Mouse (Mus musculus) heart, embryonic 12.5 days (tissue): ENCODE results near the gene Rbm12. TPM values are rescaled to one million over a fixed set of nuclear protein-coding genes. Genes with fewer than 3 reads are reported as not detected.
A peak's percentile ranks its signal among the peaks of the same experiment; 100 is the strongest.

ENCODE experiments used
- ATAC-seq: fragments of 200-750 bp; cut with Nextera tagmentation; 2 replicates; pipeline ENCODE4 v1.8.0; 2017; ENCODE audit warnings: moderate TSS enrichment, moderate library complexity; ENCODE audit not compliant: insufficient number of reproducible peaks, low FRiP score
- H3K27ac ChIP-seq: fragments of 300-500 bp; sonication (generic); 2 replicates; pipeline ENCODE4 v1.5.1; 2016; ENCODE audit warnings: mild to moderate bottlenecking, moderate library complexity; ENCODE audit not compliant: poor library complexity, severe bottlenecking
- H3K27me3 ChIP-seq: fragments of 300-500 bp; sonication (generic); replicated peaks from 2 replicates; pipeline ENCODE4 v1.6.1; 2016; ENCODE audit warnings: mild to moderate bottlenecking, moderate library complexity
- H3K36me3 ChIP-seq: fragments of 300-500 bp; sonication (generic); 2 replicates; pipeline ENCODE4 v1.6.1; 2016; ENCODE audit warnings: mild to moderate bottlenecking, moderate library complexity
- H3K4me1 ChIP-seq: fragments of 300-500 bp; sonication (generic); replicated peaks from 2 replicates; pipeline ENCODE4 v1.6.1; 2016; ENCODE audit warnings: mild to moderate bottlenecking
- H3K4me2 ChIP-seq: fragments of 300-500 bp; sonication (generic); 2 replicates; pipeline ENCODE4 v1.6.1; 2016; ENCODE audit warnings: mild to moderate bottlenecking, moderate library complexity
- H3K4me3 ChIP-seq: fragments of 300-500 bp; sonication (generic); 2 replicates; pipeline ENCODE4 v1.5.1; 2016; ENCODE audit warnings: mild to moderate bottlenecking
- H3K9ac ChIP-seq: fragments of 300-500 bp; sonication (generic); 2 replicates; pipeline ENCODE4 v1.6.1; 2016; ENCODE audit warnings: mild to moderate bottlenecking, moderate library complexity
- H3K9me3 ChIP-seq: fragments of 300-500 bp; sonication (generic); replicated peaks from 2 replicates; pipeline ENCODE4 v1.6.1; 2016; ENCODE audit warnings: mild to moderate bottlenecking, moderate library complexity
- WGBS: fragments of 180-500 bp; shearing (Covaris S2); methylation state at CpG from one replicate; pipeline ENCODE4 v1.1.7; 2016; 5-methylcytosine and 5-hydroxymethylcytosine counted together
- polyA plus RNA-seq: library from polyadenylated mRNA; unstranded; fragments of >200 nt; fragmentation: Nextera tagmentation; extraction: Ambion mirVana; gene quantifications from 2 replicates; pipeline ENCODE4 v1.2.1, GENCODE M21; 2016

Rbm12 gene
- polyA plus RNA-seq = 26.2 and 26.9 TPM in 2 replicates

DNA sequence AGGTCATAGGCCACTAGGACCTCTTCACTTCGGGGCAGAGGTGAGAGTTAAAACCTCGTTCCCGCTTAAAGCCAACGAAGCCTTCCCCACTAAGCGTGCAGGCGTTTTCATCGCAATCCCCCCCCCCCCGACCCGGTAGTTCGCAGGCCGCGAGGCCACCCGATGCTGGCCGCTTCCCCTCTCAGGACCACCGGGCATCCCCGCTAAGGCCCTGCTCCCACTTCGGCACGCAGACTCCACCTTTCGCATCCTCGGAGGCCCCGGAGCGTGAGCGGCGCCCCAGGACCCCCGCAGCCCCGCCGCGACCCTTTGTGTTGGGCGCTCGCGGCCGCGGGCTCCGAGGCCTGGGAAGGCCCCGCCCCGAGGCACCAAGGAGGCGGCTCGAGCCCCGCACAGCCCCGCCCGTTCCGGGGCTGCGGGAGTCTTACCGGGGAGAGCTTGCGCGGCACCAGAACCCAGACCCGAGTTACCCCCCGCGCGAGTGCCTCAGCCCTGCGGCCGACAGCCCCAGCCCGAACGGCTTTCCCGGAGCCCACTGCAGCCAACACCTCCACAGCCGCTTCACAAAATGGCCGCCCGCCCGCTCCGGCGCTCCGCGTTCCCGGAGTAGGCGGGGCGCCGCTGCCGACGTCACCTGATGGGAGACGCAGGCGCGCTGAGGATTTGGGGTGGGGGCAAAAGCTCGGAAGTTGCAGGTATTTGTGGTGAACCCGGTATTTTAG is at the start of gene Rbm12, which contains the start of gene Cpne1:
Rbm12 (minus strand) TSS at position 621 of the 722 bp plus-strand sequence.
Cpne1 (minus strand) TSS at position 608 of the 722 bp plus-strand sequence.
- no peaks in the 10 kb centered on the region for H3K9me3 ChIP-seq
- no peaks in the 10 kb centered on the region for H3K27me3 ChIP-seq
- peak within 1 kb of the TSS; percentile 92 for H3K4me3 ChIP-seq
- peak within 1 kb of the TSS; percentile 98 for H3K9ac ChIP-seq
- WGBS = under 1% methylated on average over 74 of the region's 74 CpGs
- no peaks in the 10 kb centered on the region for H3K36me3 ChIP-seq
- H3K4me1 ChIP-seq = peaks cover 6% of the 10 kb centered on the region
- H3K4me2 ChIP-seq = peak within 1 kb of the TSS; percentile 82
- peak; percentile 94 for ATAC-seq
- H3K27ac ChIP-seq = peak within 1 kb of the TSS; percentile 93

DNA sequence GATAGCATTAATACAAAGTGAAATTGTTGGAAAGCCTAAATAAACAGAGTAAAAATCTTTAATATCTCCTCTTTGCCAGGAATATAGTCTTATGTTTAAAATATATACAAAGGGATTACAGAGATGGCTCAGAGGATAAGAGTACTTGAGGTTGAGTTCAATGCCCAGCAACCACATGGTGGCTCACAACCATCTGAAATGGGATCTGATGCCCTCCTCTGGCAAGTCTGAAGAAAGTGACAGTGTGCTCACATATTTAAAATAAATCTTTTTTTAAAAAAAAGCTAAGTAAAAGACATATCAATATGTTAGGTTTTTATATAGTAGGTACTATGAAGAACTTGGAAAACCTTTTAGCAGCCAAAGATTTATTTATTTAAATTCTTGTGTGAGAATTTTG is 39.8 kb upstream of the Rbm12 start:
- Histone ChIP-seq H3K4me1 (no peaks in the 10 kb centered on the region), H3K27me3 (no peaks in the 10 kb centered on the region), H3K9ac (no peak overlapping the region), H3K4me3 (no peak overlapping the region), H3K9me3 (no peaks in the 10 kb centered on the region), H3K4me2 (no peak overlapping the region), H3K27ac (no peak overlapping the region), H3K36me3 (peaks cover 61% of the 10 kb centered on the region)
- ATAC-seq = no peak

DNA sequence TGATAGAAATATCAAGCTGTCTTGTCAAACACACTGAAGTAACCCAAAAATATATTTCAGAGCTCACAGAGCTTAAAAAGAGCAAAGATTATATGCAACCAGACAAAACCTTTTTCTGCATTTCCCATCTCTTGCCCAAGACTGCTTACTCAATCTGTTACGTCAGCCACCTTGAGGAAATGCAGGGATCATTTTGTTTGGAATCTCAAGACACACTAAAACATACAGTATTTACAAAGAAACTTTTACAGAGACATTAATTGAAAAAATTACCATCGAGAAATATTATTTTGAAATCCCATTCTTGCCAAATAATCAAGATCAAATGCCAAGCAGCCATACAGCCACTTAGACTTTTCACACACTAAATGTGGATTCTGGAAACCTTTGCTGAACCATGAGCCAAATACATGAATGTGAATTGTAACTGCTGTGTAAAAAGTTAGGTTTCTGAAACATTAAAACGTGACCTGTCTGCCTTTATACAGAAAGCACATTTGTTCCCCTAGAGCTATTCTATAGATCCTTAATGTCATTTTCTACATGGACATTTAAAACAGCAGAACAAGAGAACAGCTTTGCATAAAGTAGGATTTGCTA is 35.6 kb upstream of the Rbm12 start:
- peaks cover 35% of the 10 kb centered on the region for H3K36me3 ChIP-seq
- H3K27ac ChIP-seq = no peak overlapping the region
- H3K9me3 ChIP-seq = no peaks in the 10 kb centered on the region
- WGBS = 92% methylated on average over 3 of the region's 3 CpGs
- H3K9ac ChIP-seq = no peak overlapping the region
- no peaks in the 10 kb centered on the region for H3K27me3 ChIP-seq
- no peak overlapping the region for H3K4me2 ChIP-seq
- no peak overlapping the region for H3K4me3 ChIP-seq
- H3K4me1 ChIP-seq = 0 out of 2 replicates have a peak, but pooled peaks cover 8% of the 10 kb centered on the region
- ATAC-seq = no peak

DNA sequence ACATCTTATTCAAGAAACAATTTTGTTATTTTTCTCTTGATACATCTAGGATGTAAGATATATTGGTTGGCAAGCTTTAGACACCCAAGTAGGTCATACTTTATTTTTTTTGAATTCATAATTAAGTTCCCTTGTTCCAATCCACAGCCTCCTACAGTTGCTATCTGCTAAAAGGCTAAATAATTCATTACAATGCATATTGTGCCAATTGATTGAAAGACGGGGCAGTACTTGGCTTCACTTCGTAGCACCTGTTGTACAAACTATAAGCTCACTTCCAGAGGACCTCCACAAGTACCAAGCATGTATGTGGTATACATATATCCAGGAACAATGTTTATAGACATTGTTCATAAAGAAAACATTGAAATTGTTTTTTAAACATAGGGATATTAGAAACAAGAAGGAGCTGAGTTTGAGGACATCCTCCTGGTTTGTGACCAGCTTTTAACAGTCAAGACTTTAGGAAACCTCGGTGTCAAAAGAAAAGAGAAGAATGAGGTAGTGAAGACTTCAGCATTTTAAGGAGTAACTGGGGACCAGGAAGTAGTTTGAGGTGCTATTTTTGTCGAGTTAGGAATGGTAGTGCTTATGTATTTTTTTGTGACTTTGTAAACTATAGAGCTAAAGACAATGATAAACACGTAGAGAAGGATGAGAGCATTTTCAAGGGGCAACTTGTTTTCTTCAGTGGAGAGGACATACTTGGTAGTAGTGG is 34.7 kb upstream of the Rbm12 start:
- Histone ChIP-seq H3K9ac (no peak overlapping the region), H3K9me3 (no peaks in the 10 kb centered on the region), H3K27me3 (no peaks in the 10 kb centered on the region), H3K4me3 (no peak overlapping the region), H3K27ac (no peak overlapping the region), H3K36me3 (peaks cover 42% of the 10 kb centered on the region), H3K4me2 (no peak overlapping the region), H3K4me1 (0 out of 2 replicates have a peak, but pooled peaks cover 8% of the 10 kb centered on the region)
- no peak for ATAC-seq
- WGBS = 77% methylated on average over 5 of the region's 5 CpGs

DNA sequence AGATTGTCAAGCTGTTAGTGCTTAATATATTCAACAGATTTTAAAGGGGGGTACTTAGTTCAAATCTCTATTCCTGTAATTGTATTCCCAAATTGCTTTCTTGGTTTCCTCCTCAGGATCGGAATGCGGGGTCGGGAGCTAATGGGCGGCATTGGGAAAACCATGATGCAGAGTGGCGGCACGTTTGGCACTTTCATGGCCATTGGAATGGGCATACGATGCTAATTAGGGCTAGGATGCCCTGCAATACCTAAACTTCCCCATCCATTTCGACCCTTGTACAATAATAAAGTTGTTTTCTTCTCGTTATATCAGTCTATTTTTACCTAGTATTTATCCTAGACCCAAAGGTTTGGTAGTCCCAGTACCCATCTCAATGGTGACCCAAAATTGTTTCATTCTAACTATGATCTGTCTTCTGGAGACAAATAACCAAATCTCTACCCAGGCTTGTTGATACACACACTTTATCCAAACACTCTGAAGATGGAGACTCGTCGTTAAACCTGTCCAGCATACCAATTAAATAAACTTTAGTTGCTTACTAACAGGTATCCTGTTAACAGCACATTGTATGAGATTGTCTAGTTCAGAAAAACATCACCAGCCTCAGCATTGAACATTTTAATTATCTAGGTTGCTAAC is 33.8 kb upstream of the Rbm12 start:
- H3K27me3 ChIP-seq = no peaks in the 10 kb centered on the region
- no peak overlapping the region for H3K27ac ChIP-seq
- H3K4me2 ChIP-seq = peak overlapping the region; percentile 20; the same call in 1 of the 2 replicates
- WGBS = 62% methylated on average over 11 of the region's 11 CpGs
- H3K9ac ChIP-seq = no peak overlapping the region
- H3K36me3 ChIP-seq = peaks cover 41% of the 10 kb centered on the region
- H3K9me3 ChIP-seq = no peaks in the 10 kb centered on the region
- H3K4me3 ChIP-seq = no peak overlapping the region
- 0 out of 2 replicates have a peak, but pooled peaks cover 8% of the 10 kb centered on the region for H3K4me1 ChIP-seq
- ATAC-seq = no peak

DNA sequence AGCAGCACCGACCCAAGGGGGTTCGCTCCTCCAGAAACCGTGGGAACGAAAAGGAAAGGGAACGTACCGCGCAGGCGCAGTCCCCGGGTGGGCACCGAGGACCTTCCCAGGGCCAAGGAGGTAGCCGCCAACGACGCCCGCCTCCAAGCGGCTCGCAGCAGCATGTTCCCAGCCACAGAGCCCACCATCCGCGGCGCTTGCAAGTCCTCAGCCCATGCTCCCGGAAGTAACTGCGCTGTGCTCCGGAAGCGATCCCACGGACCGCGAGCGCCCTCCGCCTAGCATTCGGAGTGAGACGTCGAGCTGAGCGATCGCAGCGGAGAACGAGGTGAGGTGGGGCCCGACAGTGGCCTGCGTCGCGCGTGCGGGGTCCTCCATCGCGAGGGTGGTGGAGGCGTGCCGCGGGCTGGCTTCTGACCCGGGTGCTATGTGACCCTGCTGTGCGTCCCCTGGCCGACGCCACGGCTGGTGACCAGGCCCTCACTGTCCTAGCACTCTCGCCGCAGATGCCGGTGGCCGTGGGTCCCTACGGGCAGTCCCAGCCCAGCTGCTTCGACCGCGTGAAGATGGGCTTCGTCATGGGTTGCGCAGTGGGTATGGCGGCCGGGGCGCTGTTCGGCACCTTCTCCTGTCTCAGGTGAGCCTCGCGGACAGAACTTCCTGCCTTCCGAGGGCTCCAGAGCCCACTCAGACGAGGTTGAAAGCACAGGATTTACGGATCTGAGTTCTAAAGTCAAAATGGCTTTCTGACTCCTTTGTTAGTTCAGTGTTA is 32.4 kb upstream of the Rbm12 start, which contains the start of the genes Romo1 and Nfs1:
Romo1 (plus strand) TSS at position 87 of the 772 bp plus-strand sequence.
Nfs1 (minus strand) TSS at position 234 of the 772 bp plus-strand sequence.
- Histone ChIP-seq H3K27me3 (no peaks in the 10 kb centered on the region), H3K4me1 (0 out of 2 replicates have a peak, but pooled peaks cover 8% of the 10 kb centered on the region), H3K27ac (peak within 1 kb of the TSS; percentile 96), H3K4me2 (peak within 1 kb of the TSS; percentile 73), H3K36me3 (peaks cover 45% of the 10 kb centered on the region), H3K4me3 (peak within 1 kb of the TSS; percentile 75), H3K9me3 (no peaks in the 10 kb centered on the region), H3K9ac (peak within 1 kb of the TSS; percentile 82)
- peak; percentile 91 for ATAC-seq
- under 1% methylated on average over 70 of the region's 70 CpGs for WGBS

DNA sequence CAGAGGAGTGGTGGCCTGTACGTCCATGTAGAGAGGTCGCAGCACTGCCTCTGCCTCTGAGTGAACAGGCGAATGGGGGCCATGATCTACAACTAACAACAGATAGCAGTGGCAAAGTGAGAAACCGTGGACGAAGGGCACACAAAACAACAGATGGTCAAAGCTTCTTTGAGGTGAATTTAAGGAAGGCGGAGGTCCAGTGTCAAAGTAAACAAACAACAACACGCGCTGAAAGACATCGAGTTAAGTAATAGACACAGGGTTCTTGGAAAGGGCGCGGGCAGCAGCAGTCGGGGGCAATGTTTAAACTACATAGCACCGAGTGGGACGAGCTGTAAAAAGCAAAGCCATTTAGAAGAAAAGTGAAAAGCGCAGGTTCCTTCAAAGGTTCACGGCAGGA is 31.6 kb upstream of the Rbm12 start:
- 0 out of 2 replicates have a peak, but pooled peaks cover 8% of the 10 kb centered on the region for H3K4me1 ChIP-seq
- peak overlapping the region; percentile 75 for H3K4me3 ChIP-seq
- H3K27me3 ChIP-seq = no peaks in the 10 kb centered on the region
- H3K27ac ChIP-seq = peak overlapping the region; percentile 96
- H3K9ac ChIP-seq = peak overlapping the region; percentile 82
- peak; percentile 12 for ATAC-seq
- peaks cover 45% of the 10 kb centered on the region for H3K36me3 ChIP-seq
- H3K4me2 ChIP-seq = peak overlapping the region; percentile 73
- WGBS = under 1% methylated on average over 16 of the region's 16 CpGs
- no peaks in the 10 kb centered on the region for H3K9me3 ChIP-seq

DNA sequence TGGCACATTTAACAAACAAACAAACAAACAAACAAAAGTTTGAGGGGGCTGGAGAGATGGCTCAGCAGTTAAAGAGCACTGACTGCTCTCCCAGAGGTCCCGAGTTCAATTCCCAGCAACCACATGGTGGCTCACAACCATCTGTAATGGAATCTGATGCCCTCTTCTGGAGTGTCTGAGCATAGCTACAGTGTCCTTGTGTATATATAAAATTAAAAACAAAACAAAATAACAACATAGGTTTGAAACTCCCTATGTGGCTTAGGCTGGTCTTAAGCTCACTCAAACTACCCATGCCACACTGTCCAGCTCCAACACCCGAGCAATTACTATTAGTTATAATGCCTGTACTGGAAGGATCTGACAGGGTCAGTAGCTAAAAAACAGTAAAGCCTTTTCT is 31.0 kb upstream of the Rbm12 start:
- peak overlapping the region; percentile 75; the same call in 1 of the 2 replicates for H3K4me3 ChIP-seq
- H3K36me3 ChIP-seq = peaks cover 41% of the 10 kb centered on the region
- no peak for ATAC-seq
- no peaks in the 10 kb centered on the region for H3K9me3 ChIP-seq
- H3K9ac ChIP-seq = no peak overlapping the region
- 83% methylated on average over 2 of the region's 2 CpGs for WGBS
- no peaks in the 10 kb centered on the region for H3K27me3 ChIP-seq
- H3K4me2 ChIP-seq = peak overlapping the region; percentile 73
- H3K4me1 ChIP-seq = 0 out of 2 replicates have a peak, but pooled peaks cover 8% of the 10 kb centered on the region
- H3K27ac ChIP-seq = no peak overlapping the region; the same call in 1 of the 2 replicates

DNA sequence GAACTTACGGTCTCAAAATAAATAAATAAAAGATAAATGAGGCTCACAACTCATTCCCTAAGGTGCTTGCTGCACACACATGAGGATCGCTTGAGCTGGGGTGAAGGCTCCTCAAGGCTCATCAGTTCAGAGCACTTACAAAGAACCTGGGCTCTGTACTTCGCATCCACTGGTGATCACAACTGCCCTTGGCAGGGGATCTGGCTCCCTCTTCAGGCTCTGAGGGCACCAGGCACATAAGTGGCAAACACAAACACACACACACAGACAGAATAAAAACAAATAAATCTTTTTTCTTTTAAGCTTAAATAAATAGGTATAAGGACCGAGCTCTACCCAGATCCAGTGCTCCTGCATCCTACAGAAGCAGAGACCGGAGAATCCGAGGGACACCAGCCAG is 23.9 kb upstream of the Rbm12 start:
- Histone ChIP-seq H3K4me3 (no peak overlapping the region), H3K9me3 (no peaks in the 10 kb centered on the region), H3K9ac (no peak overlapping the region), H3K4me1 (no peaks in the 10 kb centered on the region), H3K4me2 (no peak overlapping the region), H3K27ac (no peak overlapping the region), H3K36me3 (peaks cover 48% of the 10 kb centered on the region), H3K27me3 (no peaks in the 10 kb centered on the region)
- WGBS = 80% methylated on average over 6 of the region's 6 CpGs
- ATAC-seq = no peak

DNA sequence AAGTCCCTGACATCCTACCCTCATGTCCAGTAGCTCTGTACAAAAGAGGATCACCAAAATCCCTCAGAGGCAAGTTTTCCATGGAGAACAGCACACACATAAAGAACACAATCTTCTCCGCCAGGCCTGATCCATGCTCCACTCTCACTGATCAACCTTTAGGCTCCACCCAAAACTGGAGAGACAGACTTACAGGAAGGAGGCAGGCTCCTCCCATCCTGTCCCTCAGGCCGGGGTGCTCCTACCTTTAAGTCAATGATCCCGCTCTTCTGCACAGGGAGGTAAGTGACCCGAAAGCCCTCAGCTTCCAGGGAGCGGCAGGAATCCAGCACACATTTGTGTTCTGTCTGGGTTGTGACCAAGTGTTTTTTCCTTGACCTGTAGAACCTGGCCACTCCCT is 22.4 kb upstream of the Rbm12 start:
- H3K9ac ChIP-seq = no peak overlapping the region
- no peak overlapping the region for H3K27ac ChIP-seq
- H3K9me3 ChIP-seq = no peaks in the 10 kb centered on the region
- no peak for ATAC-seq
- no peaks in the 10 kb centered on the region for H3K27me3 ChIP-seq
- peaks cover 38% of the 10 kb centered on the region for H3K36me3 ChIP-seq
- no peak overlapping the region for H3K4me2 ChIP-seq
- WGBS = 88% methylated on average over 5 of the region's 5 CpGs
- H3K4me3 ChIP-seq = no peak overlapping the region
- no peaks in the 10 kb centered on the region for H3K4me1 ChIP-seq
